Mouse (Mus musculus): ENCODE measurements at regions not wholly inside any gene's neighbourhood (a gene's known extent, or its start where the extent isn't known, plus 50 kb on each side); places are given as distances from the start of the nearest gene placed in this dataset.

DNA sequence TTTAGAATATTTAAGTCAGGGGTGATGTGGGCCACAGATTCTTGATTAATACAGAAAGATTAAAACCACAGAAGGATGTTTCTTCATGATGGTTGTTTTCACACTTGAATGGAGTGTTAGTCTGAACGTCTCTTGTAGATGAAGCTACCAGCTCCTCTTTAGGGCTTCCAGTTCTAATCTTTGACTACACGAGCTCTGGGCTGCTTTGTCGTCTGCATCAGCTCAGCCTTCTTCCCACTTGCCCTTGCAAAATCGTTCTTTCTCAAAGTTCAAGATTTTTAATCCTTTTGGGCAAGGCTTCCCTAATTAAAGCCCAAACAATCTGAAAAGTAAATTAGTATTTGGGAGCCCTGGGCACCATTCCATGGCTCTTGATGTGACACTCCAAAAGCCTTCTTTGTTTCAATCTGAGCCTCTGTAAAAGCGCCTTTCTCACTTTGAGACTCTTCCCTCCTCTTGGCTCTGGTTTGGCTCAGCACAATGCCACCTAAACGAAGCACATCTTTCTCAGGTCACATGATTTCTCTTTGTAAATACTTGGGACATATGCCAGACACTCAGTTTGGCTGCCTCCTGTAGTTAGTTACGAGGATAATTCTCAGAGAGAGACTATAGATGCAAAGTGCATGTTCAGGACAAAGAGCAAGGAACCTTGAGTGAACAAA is 238.6 kb upstream of the Mpped2 start:
- DNase-seq (ENCODE audit: low read depth, low spot score): no peak
- WGBS: 54% methylated on average over 7 of the region's 7 CpGs

- 64% methylated on average over 4 of the region's 4 CpGs for WGBS
- DNase-seq (ENCODE audit: low read depth, low spot score): no peak
These were observed 238.0 kb upstream of the Mpped2 start for GRCm38 (mm10) chr2:106455039-106455438.

GRCm38 (mm10) chr2:106455972-106456371 is 237.1 kb upstream of the Mpped2 start:
- DNase-seq (ENCODE audit: low read depth, low spot score): no peak
- WGBS: 77% methylated on average over 3 of the region's 3 CpGs

GRCm38 (mm10) chr2:106458003-106458402 is 235.1 kb upstream of the Mpped2 start:
- no peak for DNase-seq (ENCODE audit: low read depth, low spot score)
- WGBS: 54% methylated on average over 5 of the region's 5 CpGs

DNA sequence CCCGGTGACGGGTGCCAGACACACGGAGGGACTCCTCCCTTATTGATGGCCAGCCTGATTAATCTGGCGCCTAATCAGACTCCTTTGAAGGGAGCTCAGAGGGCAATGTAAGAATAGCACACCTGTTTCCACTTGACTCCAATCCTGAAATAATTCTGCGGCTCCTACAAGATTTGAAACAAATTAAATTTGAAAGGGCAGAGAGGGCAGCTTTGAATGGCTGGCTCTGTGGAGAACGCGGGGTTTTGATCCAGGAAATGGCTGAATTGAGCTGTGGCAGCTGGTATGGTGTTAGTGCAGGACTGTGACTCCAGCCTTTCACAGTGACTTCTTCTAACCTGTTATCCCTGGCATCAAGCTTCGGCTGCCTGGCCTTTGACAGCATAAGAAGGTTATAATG is 232.0 kb upstream of the Mpped2 start:
- 75% methylated on average over 8 of the region's 8 CpGs for WGBS
- no peak for DNase-seq (ENCODE audit: low read depth, low spot score)

DNA sequence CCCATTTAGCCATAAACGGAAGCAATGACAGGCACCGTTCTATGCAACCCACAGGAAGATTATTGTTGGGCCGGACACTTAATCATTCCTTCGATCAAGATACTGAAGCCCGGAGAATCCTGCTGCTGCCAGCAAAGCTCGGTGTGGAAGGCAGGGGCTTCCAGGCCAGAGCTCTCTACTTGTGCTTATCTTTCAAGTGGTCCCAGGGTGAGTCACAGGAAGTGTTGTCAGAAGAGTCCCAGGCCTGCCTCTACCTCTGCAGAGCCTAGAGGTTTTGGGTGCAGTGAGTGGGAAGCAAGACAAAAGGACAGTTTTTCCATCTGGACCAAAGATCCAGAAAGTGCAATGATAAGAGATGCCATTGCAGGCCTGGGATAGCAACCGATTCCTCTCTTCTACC is 231.6 kb upstream of the Mpped2 start:
- DNase-seq (ENCODE audit: low read depth, low spot score): no peak
- 71% methylated on average over 7 of the region's 7 CpGs for WGBS

DNA sequence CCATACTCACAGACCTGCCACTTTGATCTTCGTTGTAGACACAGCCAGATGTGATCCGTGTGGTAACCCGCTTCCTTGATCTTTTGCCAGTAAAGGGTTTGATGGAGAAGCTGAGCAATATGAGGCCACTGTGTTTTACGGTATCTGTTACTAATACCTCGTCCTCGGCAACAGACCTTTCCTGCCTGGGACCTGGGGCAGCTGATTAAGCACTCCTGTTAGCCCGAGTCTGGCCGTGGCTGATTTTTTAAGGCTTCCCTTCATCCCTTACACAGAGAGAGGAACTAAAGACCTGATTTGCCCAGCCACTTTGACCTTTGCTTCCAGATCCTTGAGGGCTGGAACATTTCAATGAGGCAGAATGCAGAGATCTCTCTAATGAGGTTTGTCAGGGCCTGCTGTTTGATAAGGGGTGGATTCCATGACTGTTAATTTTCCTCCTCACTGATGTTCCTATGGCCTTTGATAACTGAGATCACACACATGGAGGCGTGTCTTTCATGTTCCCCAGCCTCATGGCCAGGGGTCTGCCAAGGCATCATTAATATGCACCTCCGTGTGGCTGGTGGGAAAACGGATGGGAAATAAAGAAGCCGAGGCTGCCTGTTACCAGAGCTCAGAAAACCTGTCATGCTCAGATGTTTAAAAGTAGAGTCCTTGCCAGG is 231.0 kb upstream of the Mpped2 start:
- no peak for DNase-seq (ENCODE audit: low read depth, low spot score)
- 74% methylated on average over 12 of the region's 12 CpGs for WGBS

- DNase-seq (ENCODE audit: low read depth, low spot score): no peak
- 59% methylated on average over 3 of the region's 3 CpGs for WGBS
These were observed 228.0 kb upstream of the Mpped2 start for GRCm38 (mm10) chr2:106465055-106465454.

GRCm38 (mm10) chr2:106465831-106466230 is 227.2 kb upstream of the Mpped2 start:
- WGBS: 75% methylated on average over 3 of the region's 3 CpGs

DNA sequence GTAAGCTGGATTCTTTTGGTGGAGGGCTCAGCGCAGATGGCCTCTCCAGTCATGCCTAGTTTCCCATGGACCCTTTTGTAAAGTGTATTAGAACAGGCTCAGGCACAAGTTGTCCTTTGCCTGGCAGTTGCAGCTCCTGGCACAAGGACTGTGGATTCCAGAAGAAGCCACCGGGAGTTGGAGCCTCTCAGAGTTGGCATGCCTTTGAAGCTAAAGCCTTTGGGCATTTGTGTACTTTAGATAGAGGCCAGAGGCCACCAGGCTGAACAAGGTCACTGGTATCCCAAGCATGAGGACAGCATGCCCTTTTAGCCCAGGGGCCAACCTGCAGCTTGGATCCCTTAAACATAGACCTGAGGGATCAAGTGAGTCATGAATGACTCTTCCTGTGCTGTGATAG is 223.9 kb upstream of the Mpped2 start:
- WGBS: 68% methylated on average over 2 of the region's 2 CpGs
- DNase-seq (ENCODE audit: low read depth, low spot score): no peak

More at GRCm38 (mm10) chr2:106465831-106466230, 227.2 kb upstream of the Mpped2 start:
- no peak for DNase-seq (ENCODE audit: low read depth, low spot score)

GRCm38 (mm10) chr2:106473458-106473857 is 219.6 kb upstream of the Mpped2 start:
- WGBS: 77% methylated on average over 3 of the region's 3 CpGs
- DNase-seq (ENCODE audit: low read depth, low spot score): no peak

DNA sequence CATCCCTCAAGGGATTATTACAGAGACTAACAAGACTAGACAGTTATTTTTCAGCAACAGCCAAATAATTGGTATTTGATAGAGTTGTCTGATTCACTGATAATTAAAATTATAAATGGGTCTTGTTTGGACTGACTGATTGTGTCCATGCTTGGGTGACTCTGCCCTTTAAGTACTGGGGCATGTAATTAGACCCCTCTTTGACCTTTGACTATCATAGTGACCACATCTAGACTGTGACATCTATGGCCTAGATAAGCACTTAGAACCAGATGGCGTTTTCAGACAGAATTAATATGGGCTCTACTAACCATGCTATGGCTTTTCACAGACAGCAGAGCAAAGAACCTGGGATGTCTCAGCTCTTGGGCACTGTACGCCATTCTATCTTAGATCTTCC is 215.1 kb upstream of the Mpped2 start:
- no peak for DNase-seq (ENCODE audit: low read depth, low spot score)
- WGBS: 86% methylated on average over 2 of the region's 2 CpGs

- 28% methylated on average over 5 of the region's 5 CpGs for WGBS
These were observed 205.6 kb upstream of the Mpped2 start for GRCm38 (mm10) chr2:106487335-106488082.

GRCm38 (mm10) chr2:106498735-106499134 is 194.3 kb upstream of the Mpped2 start:
- no peak for DNase-seq (ENCODE audit: low read depth, low spot score)

More at GRCm38 (mm10) chr2:106487335-106488082, 205.6 kb upstream of the Mpped2 start:
- DNase-seq (ENCODE audit: low read depth, low spot score): no peak

DNA sequence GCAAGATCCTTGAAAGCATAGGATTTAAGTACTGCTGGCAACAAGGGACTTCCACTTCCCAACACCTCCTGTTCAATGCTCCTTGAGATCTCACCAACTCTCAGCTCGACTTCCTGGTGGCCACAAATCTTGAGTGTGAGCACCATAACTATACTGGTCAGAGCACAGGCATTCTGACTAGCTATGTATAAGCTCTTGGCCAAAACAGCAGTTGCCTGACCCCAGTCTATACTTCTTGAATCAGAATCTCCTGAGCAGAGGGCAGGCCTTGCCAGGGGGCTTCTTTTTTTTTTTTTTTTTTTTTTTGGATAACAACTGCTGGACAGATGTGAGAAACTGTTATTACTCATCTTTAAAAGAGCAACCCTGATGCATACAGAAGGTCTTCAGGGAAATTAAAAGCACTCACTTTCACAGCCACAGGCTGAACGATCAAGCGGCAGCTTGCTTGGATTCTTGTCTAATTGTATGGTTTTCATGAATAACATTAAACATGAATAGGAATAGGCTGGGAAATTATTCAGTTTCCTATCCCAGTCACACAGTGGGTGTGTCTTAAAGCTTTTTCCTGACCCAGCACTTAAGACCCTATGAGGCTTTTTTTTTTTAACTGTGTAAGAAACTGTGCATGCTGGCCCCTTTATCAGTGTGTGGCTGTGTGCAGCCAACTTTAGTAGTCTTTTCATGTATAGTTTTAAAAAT is 193.7 kb upstream of the Mpped2 start:
- no peak for DNase-seq (ENCODE audit: low read depth, low spot score)

GRCm38 (mm10) chr2:106504933-106505420 is 188.1 kb upstream of the Mpped2 start:
- 85% methylated on average over 1 of the region's 1 CpGs for WGBS

More for the DNA sequence above, 193.7 kb upstream of the Mpped2 start:
- WGBS: 69% methylated on average over 3 of the region's 3 CpGs

GRCm38 (mm10) chr2:106511889-106512288 is 181.2 kb upstream of the Mpped2 start:
- no peak for DNase-seq (ENCODE audit: low read depth, low spot score)

More at GRCm38 (mm10) chr2:106504933-106505420, 188.1 kb upstream of the Mpped2 start:
- DNase-seq (ENCODE audit: low read depth, low spot score): no peak

GRCm38 (mm10) chr2:106512338-106513024 is 180.6 kb upstream of the Mpped2 start:
- WGBS: 51% methylated on average over 14 of the region's 14 CpGs
- DNase-seq (ENCODE audit: low read depth, low spot score): no peak

More at GRCm38 (mm10) chr2:106511889-106512288, 181.2 kb upstream of the Mpped2 start:
- WGBS: 84% methylated on average over 9 of the region's 9 CpGs

DNA sequence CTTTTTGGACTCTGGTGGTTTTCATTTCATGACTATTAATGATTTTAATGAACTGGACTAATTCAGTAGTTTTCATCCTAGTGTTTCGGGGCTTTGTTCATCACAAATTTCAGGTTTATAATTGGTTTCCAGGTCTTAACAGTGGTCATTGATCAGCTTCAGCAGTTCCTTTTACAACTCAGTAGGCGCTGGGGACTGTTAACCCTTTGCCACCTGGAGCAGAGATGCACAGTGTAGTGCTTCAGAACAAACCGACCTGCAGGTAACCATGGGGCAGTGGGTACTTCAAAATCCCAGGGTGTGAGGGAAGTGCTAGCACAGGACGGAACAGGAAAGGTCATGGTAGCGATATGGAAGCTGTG is 180.1 kb upstream of the Mpped2 start:
- no peak for DNase-seq (ENCODE audit: low read depth, low spot score)
- WGBS: 54% methylated on average over 5 of the region's 5 CpGs
